Mouse (Mus musculus): Measurements from ENCODE around the gene Cdh15. TPM values are rescaled to one million over a fixed set of nuclear protein-coding genes. Genes with fewer than 3 reads are reported as not detected.

Cdh15 gene
- not detected for polyA plus RNA-seq (2017; shearing (Covaris generic))

DNA sequence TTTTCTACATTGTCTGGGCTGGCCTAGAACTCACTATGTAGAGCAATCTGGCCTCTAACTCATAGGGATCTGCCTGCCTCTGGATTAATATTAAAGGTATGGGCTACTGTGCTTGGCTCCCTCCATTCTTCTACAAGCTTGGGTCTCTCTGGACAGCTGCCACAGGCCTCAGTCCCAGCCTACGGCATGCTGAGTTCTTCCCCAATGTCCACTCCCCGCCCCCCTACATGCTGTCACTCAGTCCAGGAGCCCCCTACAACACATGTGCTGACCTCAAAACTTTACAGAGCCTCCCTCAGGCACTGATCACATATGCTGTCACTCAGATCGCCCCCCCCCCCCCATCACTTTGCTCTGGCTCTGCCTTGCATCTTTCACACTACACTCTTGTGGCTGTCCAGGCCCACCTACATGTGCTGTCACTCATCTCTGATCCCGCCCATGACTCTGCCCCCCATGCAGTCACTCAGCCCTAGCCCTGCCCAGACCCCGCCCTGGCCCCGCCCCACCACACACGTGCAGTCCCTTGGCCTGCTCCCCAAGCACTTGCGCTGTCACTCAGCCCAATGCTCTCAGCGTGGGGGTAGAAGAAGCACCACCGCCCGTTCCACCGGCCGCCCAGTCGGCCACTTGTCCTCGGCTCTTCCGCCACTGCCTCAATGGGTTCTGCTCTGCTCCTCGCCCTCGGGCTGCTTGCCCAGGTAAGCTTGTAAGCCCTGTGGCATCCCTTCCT lies at the start of gene Cdh15:
Gene Cdh15 (plus strand): TSS at position 138 of the 733 bp plus-strand sequence.

Other genes starting within 250 kb of the Cdh15 start
- gene Galns, start 236.5 kb upstream of the Cdh15 start, polyA plus RNA-seq (2017; shearing (Covaris generic)) = 5.6 TPM
- gene Trappc2l, start 236.3 kb upstream of the Cdh15 start, polyA plus RNA-seq (2017; shearing (Covaris generic)) = 43.7 TPM
- not detected for gene Pabpn1l, start 225.2 kb upstream of the Cdh15 start, polyA plus RNA-seq (2017; shearing (Covaris generic))
- 0.78 TPM for gene Cbfa2t3, start 148.9 kb upstream of the Cdh15 start, polyA plus RNA-seq (2017; shearing (Covaris generic))
- 4.3 TPM for gene Acsf3, start 72.5 kb upstream of the Cdh15 start, polyA plus RNA-seq (2017; shearing (Covaris generic))
- gene Ankrd11, start 194.3 kb downstream of the Cdh15 start, polyA plus RNA-seq (2017; shearing (Covaris generic)) = 295 TPM
- 85.7 TPM for gene Spg7, start 215.0 kb downstream of the Cdh15 start, polyA plus RNA-seq (2017; shearing (Covaris generic))

Data from effector memory CD4-positive, alpha-beta T cell, adult 7 months (primary cell).